Mouse (Mus musculus): ENCODE results near the gene Fcor. TPM values are rescaled to one million over a fixed set of nuclear protein-coding genes. Genes with fewer than 3 reads are reported as not detected.

The Fcor gene
- polyA plus RNA-seq, 1 experiment from 2014 or later, result 7.9 TPM

- Histone ChIP-seq H3K9ac (ENCODE audit: low read length) (no peak overlapping the region), H3K9me3 (ENCODE audit: control insufficient read depth, low read length) (no peaks in the 10 kb centered on the region), H3K4me2 (ENCODE audit: low read depth) (no peak overlapping the region), H3K27me3 (ENCODE audit: control insufficient read depth, insufficient read depth, low read length) (no peaks in the 10 kb centered on the region), H3K4me1 (ENCODE audit: control insufficient read depth, insufficient read depth, low read length) (peaks cover 4% of the 10 kb centered on the region; the same call in 1 of the 2 replicates), H3K4me3 (ENCODE audit: low read depth, low read length) (no peak overlapping the region), H3K27ac (ENCODE audit: low read depth, low read length) (no peak overlapping the region), H3K36me3 (ENCODE audit: control insufficient read depth, insufficient read depth, low read length) (peaks cover 11% of the 10 kb centered on the region)
- WGBS, result 95% methylated on average over 23 of the region's 23 CpGs
- ATAC-seq (ENCODE audit: insufficient read depth, low FRiP score, low TSS enrichment), result no peak
- DNase-seq (ENCODE audit: low spot score), result no peak
These were observed 7.1 kb upstream of the Fcor start for GRCm38 (mm10) chr8:3679236-3679635.

- DNase-seq (ENCODE audit: low spot score) (no peak), ATAC-seq (ENCODE audit: insufficient read depth, low FRiP score, low TSS enrichment) (no peak)
- Histone ChIP-seq H3K4me3 (ENCODE audit: low read depth, low read length) (no peak overlapping the region), H3K36me3 (ENCODE audit: control insufficient read depth, insufficient read depth, low read length) (peaks cover 11% of the 10 kb centered on the region), H3K9ac (ENCODE audit: low read length) (no peak overlapping the region), H3K9me3 (ENCODE audit: control insufficient read depth, low read length) (no peaks in the 10 kb centered on the region), H3K4me2 (ENCODE audit: low read depth) (no peak overlapping the region), H3K27ac (ENCODE audit: low read depth, low read length) (no peak overlapping the region), H3K27me3 (ENCODE audit: control insufficient read depth, insufficient read depth, low read length) (no peaks in the 10 kb centered on the region), H3K4me1 (ENCODE audit: control insufficient read depth, insufficient read depth, low read length) (peaks cover 4% of the 10 kb centered on the region; the same call in 1 of the 2 replicates)
- 98% methylated on average over 23 of the region's 23 CpGs for WGBS
These were observed 6.7 kb upstream of the Fcor start for GRCm38 (mm10) chr8:3678831-3679230.

GRCm38 (mm10) chr8:3676993-3677579 is 4.9 kb upstream of the Fcor start:
- peak; percentile 32 for DNase-seq (ENCODE audit: low spot score)
- peak overlapping the region; percentile 57 for H3K27ac ChIP-seq (ENCODE audit: low read depth, low read length)
- peak overlapping the region; percentile 82 for H3K4me3 ChIP-seq (ENCODE audit: low read depth, low read length)
- H3K36me3 ChIP-seq (ENCODE audit: control insufficient read depth, insufficient read depth, low read length), result peaks cover 11% of the 10 kb centered on the region
- peak overlapping the region; percentile 89 for H3K9ac ChIP-seq (ENCODE audit: low read length)
- WGBS, result 4% methylated on average over 15 of the region's 15 CpGs
- H3K4me1 ChIP-seq (ENCODE audit: control insufficient read depth, insufficient read depth, low read length), result peaks cover 4% of the 10 kb centered on the region; the same call in 1 of the 2 replicates
- no peaks in the 10 kb centered on the region for H3K27me3 ChIP-seq (ENCODE audit: control insufficient read depth, insufficient read depth, low read length)
- ATAC-seq (ENCODE audit: insufficient read depth, low FRiP score, low TSS enrichment), result peak; percentile 11; the same call in 1 of the 2 replicates
- no peaks in the 10 kb centered on the region for H3K9me3 ChIP-seq (ENCODE audit: control insufficient read depth, low read length)
- peak overlapping the region; percentile 81 for H3K4me2 ChIP-seq (ENCODE audit: low read depth)

- ATAC-seq (ENCODE audit: insufficient read depth, low FRiP score, low TSS enrichment), result peak; percentile 83
- Histone ChIP-seq H3K9me3 (ENCODE audit: control insufficient read depth, low read length) (no peaks in the 10 kb centered on the region), H3K4me3 (ENCODE audit: low read depth, low read length) (peak within 1 kb of the TSS; percentile 82), H3K27ac (ENCODE audit: low read depth, low read length) (peak within 1 kb of the TSS; percentile 57), H3K36me3 (ENCODE audit: control insufficient read depth, insufficient read depth, low read length) (peaks cover 11% of the 10 kb centered on the region), H3K4me1 (ENCODE audit: control insufficient read depth, insufficient read depth, low read length) (peaks cover 4% of the 10 kb centered on the region; the same call in 1 of the 2 replicates), H3K27me3 (ENCODE audit: control insufficient read depth, insufficient read depth, low read length) (no peaks in the 10 kb centered on the region), H3K9ac (ENCODE audit: low read length) (peak within 1 kb of the TSS; percentile 89), H3K4me2 (ENCODE audit: low read depth) (peak within 1 kb of the TSS; percentile 81)
- WGBS, result 2% methylated on average over 61 of the region's 61 CpGs
- DNase-seq (ENCODE audit: low spot score), result peak; percentile 97
These were observed 4.2 kb upstream of the Fcor start, which contains the start of gene Trappc5 for GRCm38 (mm10) chr8:3676131-3676992. Gene Trappc5, plus strand, starts transcription at chr8:3676299.

- H3K9ac ChIP-seq (ENCODE audit: low read length), result no peak overlapping the region
- WGBS, result 66% methylated on average over 3 of the region's 3 CpGs
- ATAC-seq (ENCODE audit: insufficient read depth, low FRiP score, low TSS enrichment) (no peak), DNase-seq (ENCODE audit: low spot score) (no peak)
- H3K9me3 ChIP-seq (ENCODE audit: control insufficient read depth, low read length), result no peaks in the 10 kb centered on the region
- H3K4me3 ChIP-seq (ENCODE audit: low read depth, low read length), result no peak overlapping the region
- peaks cover 4% of the 10 kb centered on the region; the same call in 1 of the 2 replicates for H3K4me1 ChIP-seq (ENCODE audit: control insufficient read depth, insufficient read depth, low read length)
- no peaks in the 10 kb centered on the region for H3K27me3 ChIP-seq (ENCODE audit: control insufficient read depth, insufficient read depth, low read length)
- H3K4me2 ChIP-seq (ENCODE audit: low read depth), result no peak overlapping the region
- peaks cover 9% of the 10 kb centered on the region for H3K36me3 ChIP-seq (ENCODE audit: control insufficient read depth, insufficient read depth, low read length)
- H3K27ac ChIP-seq (ENCODE audit: low read depth, low read length), result no peak overlapping the region
These were observed 2.5 kb upstream of the Fcor start for GRCm38 (mm10) chr8:3674671-3675070.

- Histone ChIP-seq H3K9ac (ENCODE audit: low read length) (no peak overlapping the region), H3K27ac (ENCODE audit: low read depth, low read length) (no peak overlapping the region), H3K9me3 (ENCODE audit: control insufficient read depth, low read length) (no peaks in the 10 kb centered on the region), H3K4me1 (ENCODE audit: control insufficient read depth, insufficient read depth, low read length) (no peaks in the 10 kb centered on the region), H3K36me3 (ENCODE audit: control insufficient read depth, insufficient read depth, low read length) (no peaks in the 10 kb centered on the region), H3K4me3 (ENCODE audit: low read depth, low read length) (no peak overlapping the region), H3K4me2 (ENCODE audit: low read depth) (no peak overlapping the region), H3K27me3 (ENCODE audit: control insufficient read depth, insufficient read depth, low read length) (no peaks in the 10 kb centered on the region)
- 71% methylated on average over 2 of the region's 2 CpGs for WGBS
- ATAC-seq (ENCODE audit: insufficient read depth, low FRiP score, low TSS enrichment) (no peak), DNase-seq (ENCODE audit: low spot score) (no peak)
These were observed 1.8 kb downstream of the Fcor start for GRCm38 (mm10) chr8:3670388-3670787.

GRCm38 (mm10) chr8:3665507-3665906 is 6.7 kb downstream of the Fcor start, which contains the start of gene Mcemp1:
Gene Mcemp1, plus strand, starts transcription at chr8:3665754.
- WGBS, result 68% methylated on average over 6 of the region's 6 CpGs
- Histone ChIP-seq H3K36me3 (ENCODE audit: control insufficient read depth, insufficient read depth, low read length) (no peaks in the 10 kb centered on the region), H3K4me3 (ENCODE audit: low read depth, low read length) (no peak within 1 kb of the TSS), H3K9me3 (ENCODE audit: control insufficient read depth, low read length) (no peaks in the 10 kb centered on the region), H3K4me2 (ENCODE audit: low read depth) (no peak within 1 kb of the TSS), H3K27ac (ENCODE audit: low read depth, low read length) (no peak within 1 kb of the TSS), H3K4me1 (ENCODE audit: control insufficient read depth, insufficient read depth, low read length) (no peaks in the 10 kb centered on the region), H3K27me3 (ENCODE audit: control insufficient read depth, insufficient read depth, low read length) (no peaks in the 10 kb centered on the region), H3K9ac (ENCODE audit: low read length) (no peak within 1 kb of the TSS)
- ATAC-seq (ENCODE audit: insufficient read depth, low FRiP score, low TSS enrichment), result no peak
- no peak for DNase-seq (ENCODE audit: low spot score)

GRCm38 (mm10) chr8:3664405-3664804 is 7.8 kb downstream of the Fcor start:
- H3K36me3 ChIP-seq (ENCODE audit: control insufficient read depth, insufficient read depth, low read length), result no peaks in the 10 kb centered on the region
- ATAC-seq (ENCODE audit: insufficient read depth, low FRiP score, low TSS enrichment) (no peak), DNase-seq (ENCODE audit: low spot score) (no peak)
- H3K4me2 ChIP-seq (ENCODE audit: low read depth), result no peak overlapping the region
- H3K9me3 ChIP-seq (ENCODE audit: control insufficient read depth, low read length), result no peaks in the 10 kb centered on the region
- 74% methylated on average over 5 of the region's 5 CpGs for WGBS
- no peaks in the 10 kb centered on the region for H3K4me1 ChIP-seq (ENCODE audit: control insufficient read depth, insufficient read depth, low read length)
- no peaks in the 10 kb centered on the region for H3K27me3 ChIP-seq (ENCODE audit: control insufficient read depth, insufficient read depth, low read length)
- H3K9ac ChIP-seq (ENCODE audit: low read length), result no peak overlapping the region
- H3K27ac ChIP-seq (ENCODE audit: low read depth, low read length), result no peak overlapping the region
- H3K4me3 ChIP-seq (ENCODE audit: low read depth, low read length), result no peak overlapping the region
